8 mouse cellular contexts compared by ENCODE assay signal in the genomic region with DNA sequence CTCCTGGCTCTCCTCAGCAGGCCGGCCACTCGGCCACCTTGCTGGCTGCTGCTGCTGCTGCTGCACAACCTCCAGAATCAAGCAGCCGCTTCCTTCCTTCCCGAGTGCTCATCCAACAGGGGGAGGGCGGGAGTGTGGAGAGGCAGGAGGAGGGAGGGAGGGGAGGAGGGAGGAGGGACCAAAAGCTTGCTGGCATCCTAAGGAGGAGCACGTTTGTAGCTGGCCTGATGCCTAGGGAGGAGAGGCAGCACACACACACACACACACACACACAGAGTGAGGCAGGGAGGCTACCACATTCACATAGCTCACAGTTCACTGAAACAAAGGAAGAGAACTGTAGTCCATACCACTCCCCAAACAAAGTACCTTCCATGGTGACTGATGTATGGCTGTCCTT.
DNase-seq lines count a peak whose midpoint lies in the region; ATAC-seq and TF ChIP-seq lines count a peak whose summit lies in the region.

No protein-coding gene starts in this region.

- WGBS in lung, adult 2 months = 23% methylated on average over 6 of the region's 6 CpGs
- WGBS in embryonic facial prominence, embryonic 12.5 days = 1% methylated on average over 5 of the region's 6 CpGs
- WGBS in hindbrain, embryonic 16.5 days = 0% methylated on average over 5 of the region's 6 CpGs
- WGBS in limb, embryonic 14.5 days = 18% methylated on average over 5 of the region's 6 CpGs

- no peak overlapping the region for H3K4me3 ChIP-seq in lung, adult 2 months (replicated peaks; ENCODE audit: extremely low read depth, low read depth, low read length)
- H3K4me3 ChIP-seq in embryonic facial prominence, embryonic 12.5 days = peak overlapping the region; percentile 21
- peak overlapping the region; percentile 42 for H3K4me3 ChIP-seq in hindbrain, embryonic 16.5 days (ENCODE audit: low read length)
- H3K4me3 ChIP-seq in limb, embryonic 14.5 days (replicated peaks; ENCODE audit: low read length) = no peak overlapping the region

- TF ChIP-seq CTCF in lung, adult 2 months (IDR thresholded peaks at IDR 0.05; ENCODE audit: insufficient read depth, low read length) = no peak

- peak overlapping the region; percentile 38; the same call in 1 of the 2 replicates for H3K9ac ChIP-seq in embryonic facial prominence, embryonic 12.5 days
- H3K9ac ChIP-seq in hindbrain, embryonic 16.5 days (ENCODE audit: low read depth, low read length) = peak overlapping the region; percentile 42
- H3K9ac ChIP-seq in limb, embryonic 14.5 days (ENCODE audit: low read depth, low read length, severe bottlenecking) = no peak overlapping the region; the same call in 1 of the 2 replicates

- H3K4me2 ChIP-seq in embryonic facial prominence, embryonic 12.5 days (replicated peaks) = peak overlapping the region; percentile 30
- H3K4me2 ChIP-seq in hindbrain, embryonic 16.5 days (ENCODE audit: low read length) = peak overlapping the region; percentile 60
- H3K4me2 ChIP-seq in limb, embryonic 14.5 days (replicated peaks; ENCODE audit: low read depth, low read length, severe bottlenecking) = no peak overlapping the region

- peak; percentile 29 to 48 for DNase-seq in lung, adult 18-20 months
- DNase-seq in lung, adult 2 months = no peak
- peak; percentile 74 for DNase-seq in limb, embryonic 14.5 days (ENCODE audit: low spot score)
- peak; percentile 77 for DNase-seq in right cerebral cortex, adult 18-20 months
- no peak for DNase-seq in c-Kit-positive CD71-positive TER-119-positive erythroid progenitor cells, embryonic 14.5 days (ENCODE audit: low spot score)
- DNase-seq in spleen, postnatal 36 days (ENCODE audit: low spot score in 2 of 2) = no peak

- peak; percentile 54; the same call in 1 of the 2 replicates for ATAC-seq in embryonic facial prominence, embryonic 12.5 days (ENCODE audit: insufficient number of reproducible peaks, insufficient read depth, low FRiP score, low TSS enrichment)
- ATAC-seq in hindbrain, embryonic 16.5 days = peak; percentile 74
- peak; percentile 69 for ATAC-seq in limb, embryonic 14.5 days (ENCODE audit: low FRiP score, low read depth)

- TF ChIP-seq POLR2A in lung, adult 2 months (IDR thresholded peaks at IDR 0.05; ENCODE audit: borderline replicate concordance, extremely low read depth, low read depth, low read length) = no peak
- TF ChIP-seq POLR2A in limb, embryonic 14.5 days (IDR thresholded peaks at IDR 0.05; ENCODE audit: borderline replicate concordance, extremely low read depth, insufficient read depth, insufficient read length) = no peak

- peak overlapping the region; percentile 78 for H3K27ac ChIP-seq in embryonic facial prominence, embryonic 12.5 days
- H3K27ac ChIP-seq in hindbrain, embryonic 16.5 days (ENCODE audit: low read depth, low read length) = peak overlapping the region; percentile 79
- H3K27ac ChIP-seq in limb, embryonic 14.5 days (replicated peaks; ENCODE audit: low read depth, low read length) = peak overlapping the region; percentile 43; the same call in 1 of the 2 replicates

- peaks cover 12% of the 10 kb centered on the region for H3K36me3 ChIP-seq in embryonic facial prominence, embryonic 12.5 days
- H3K36me3 ChIP-seq in hindbrain, embryonic 16.5 days (ENCODE audit: control insufficient read depth, insufficient read depth, low read length) = 0 out of 2 replicates have a peak, but pooled peaks cover 4% of the 10 kb centered on the region
- H3K36me3 ChIP-seq in limb, embryonic 14.5 days (ENCODE audit: control insufficient read depth, insufficient read depth, low read length) = peaks cover 40% of the 10 kb centered on the region

- peaks cover 4% of the 10 kb centered on the region; the same call in 1 of the 2 replicates for H3K4me1 ChIP-seq in lung, adult 2 months (ENCODE audit: control insufficient read depth, insufficient read depth, low read length)
- peaks cover 55% of the 10 kb centered on the region for H3K4me1 ChIP-seq in embryonic facial prominence, embryonic 12.5 days
- H3K4me1 ChIP-seq in hindbrain, embryonic 16.5 days (ENCODE audit: control insufficient read depth, insufficient read depth, low read depth, low read length) = peaks cover 74% of the 10 kb centered on the region
- peaks cover 41% of the 10 kb centered on the region for H3K4me1 ChIP-seq in limb, embryonic 14.5 days (ENCODE audit: control insufficient read depth, insufficient read depth, low read length)

- H3K27me3 ChIP-seq in embryonic facial prominence, embryonic 12.5 days = no peaks in the 10 kb centered on the region
- no peaks in the 10 kb centered on the region for H3K27me3 ChIP-seq in hindbrain, embryonic 16.5 days (replicated peaks; ENCODE audit: control insufficient read depth, insufficient read depth, low read length)
- H3K27me3 ChIP-seq in limb, embryonic 14.5 days (ENCODE audit: control insufficient read depth, insufficient read depth, low read length) = no peaks in the 10 kb centered on the region

- H3K9me3 ChIP-seq in embryonic facial prominence, embryonic 12.5 days = no peaks in the 10 kb centered on the region
- no peaks in the 10 kb centered on the region for H3K9me3 ChIP-seq in hindbrain, embryonic 16.5 days (ENCODE audit: control insufficient read depth, low read length)
- H3K9me3 ChIP-seq in limb, embryonic 14.5 days (ENCODE audit: control insufficient read depth, low read length) = no peaks in the 10 kb centered on the region

Comparison
In these comparisons a context has a peak if more than half of its experiments do, and no peak if none do; other contexts are left out.
1. DNase-seq: peak in lung, adult 18-20 months (2 of 2), limb, embryonic 14.5 days (single experiment) and right cerebral cortex, adult 18-20 months (single experiment); none in lung, adult 2 months (single experiment), c-Kit-positive CD71-positive TER-119-positive erythroid progenitor cells, embryonic 14.5 days (single experiment) and spleen, postnatal 36 days (0 of 2).
2. H3K4me3 ChIP-seq: peak in embryonic facial prominence, embryonic 12.5 days (single experiment) and hindbrain, embryonic 16.5 days (single experiment); none in lung, adult 2 months (single experiment) and limb, embryonic 14.5 days (single experiment).
3. Peak in every context shown above with its lines, with median percentiles within 50 percentile points of each other: ATAC-seq and H3K27ac ChIP-seq.